Mouse (Mus musculus): ENCODE data around the gene Myh3. TPM values are rescaled to one million over a fixed set of nuclear protein-coding genes. Genes with fewer than 3 reads are reported as not detected.

Myh3 gene
- polyA plus RNA-seq, 1 experiment from 2014 or later = 0.23 TPM

DNA sequence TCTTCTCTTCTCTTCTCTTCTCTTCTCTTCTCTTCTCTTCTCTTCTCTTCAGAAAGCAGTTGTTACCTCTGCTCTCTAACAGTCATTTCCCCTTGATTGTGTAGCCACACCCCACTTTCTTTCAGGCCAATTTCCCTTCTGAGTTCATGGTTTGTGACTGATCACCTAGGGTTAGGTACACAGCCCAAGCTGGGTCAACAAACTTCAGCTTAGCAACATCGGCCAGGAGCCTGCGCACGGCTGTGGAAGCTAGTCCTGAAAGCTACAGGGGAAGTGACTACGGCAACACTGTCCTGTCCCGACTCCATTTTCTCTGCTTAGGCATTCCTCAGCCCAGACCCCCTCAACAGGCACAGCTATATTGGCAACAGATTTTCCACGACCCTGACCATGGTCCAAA, 33.1 kb upstream of the Myh3 start:
- Histone ChIP-seq H3K36me3 (replicated peaks; ENCODE audit: control insufficient read depth, insufficient read depth) (peaks cover 53% of the 10 kb centered on the region), H3K27ac (no peak overlapping the region), H3K4me2 (replicated peaks) (no peak overlapping the region), H3K4me3 (replicated peaks; ENCODE audit: low read length) (no peak overlapping the region), H3K9me3 (ENCODE audit: control insufficient read depth, low read length) (no peaks in the 10 kb centered on the region), H3K4me1 (replicated peaks; ENCODE audit: control insufficient read depth, insufficient read depth, low read length) (no peaks in the 10 kb centered on the region), H3K9ac (no peak overlapping the region), H3K27me3 (ENCODE audit: control insufficient read depth, insufficient read depth, low read length) (no peaks in the 10 kb centered on the region)
- DNase-seq (ENCODE audit: low spot score) (no peak), ATAC-seq (ENCODE audit: low FRiP score) (no peak)
- WGBS = 85% methylated on average over 6 of the region's 6 CpGs

DNA sequence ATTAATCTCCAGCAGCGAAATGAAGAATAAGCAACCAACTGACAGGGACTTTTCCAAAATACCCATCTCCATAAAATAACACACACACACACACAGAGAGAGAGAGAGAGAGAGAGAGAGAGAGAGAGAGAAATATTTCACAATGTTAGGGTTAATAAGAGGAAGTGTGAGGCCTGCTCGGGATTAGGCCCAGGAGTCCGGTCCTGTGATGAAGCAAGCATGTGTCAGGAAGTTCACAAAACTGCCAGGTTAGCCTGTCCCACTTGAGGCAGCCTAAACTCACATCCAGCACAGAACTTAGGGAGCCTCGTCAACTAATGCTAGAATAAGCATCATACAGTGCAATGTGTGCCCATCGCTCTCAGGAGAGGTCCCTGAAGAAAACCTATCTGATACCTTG, 30.9 kb upstream of the Myh3 start:
- Histone ChIP-seq H3K4me2 (replicated peaks) (no peak overlapping the region), H3K9ac (no peak overlapping the region), H3K9me3 (ENCODE audit: control insufficient read depth, low read length) (no peaks in the 10 kb centered on the region), H3K27me3 (ENCODE audit: control insufficient read depth, insufficient read depth, low read length) (no peaks in the 10 kb centered on the region), H3K36me3 (replicated peaks; ENCODE audit: control insufficient read depth, insufficient read depth) (peaks cover 31% of the 10 kb centered on the region), H3K4me1 (replicated peaks; ENCODE audit: control insufficient read depth, insufficient read depth, low read length) (0 out of 2 replicates have a peak, but pooled peaks cover 7% of the 10 kb centered on the region), H3K4me3 (replicated peaks; ENCODE audit: low read length) (no peak overlapping the region), H3K27ac (no peak overlapping the region)
- ATAC-seq (ENCODE audit: low FRiP score) (no peak), DNase-seq (ENCODE audit: low spot score) (no peak)
- WGBS = 94% methylated on average over 5 of the region's 5 CpGs

DNA sequence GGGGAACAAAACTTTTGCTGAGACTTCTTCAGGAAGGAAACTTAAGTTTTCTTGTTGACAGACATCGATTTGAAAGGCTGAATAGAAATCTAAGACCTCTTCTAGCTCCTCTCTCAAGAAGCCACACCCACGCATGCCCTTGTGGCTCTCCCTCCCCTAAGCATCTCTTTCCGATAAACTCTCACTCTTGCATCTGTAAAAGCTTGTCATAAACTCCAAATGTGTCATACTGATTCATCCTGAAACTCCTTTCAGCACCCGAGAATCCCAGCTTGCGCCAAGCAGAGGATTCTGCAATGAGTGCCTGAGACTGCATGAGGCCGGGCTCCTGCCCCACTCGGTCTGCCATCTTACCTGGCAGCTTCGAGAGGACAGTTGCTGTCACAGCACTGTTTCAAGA, 29.6 kb upstream of the Myh3 start:
- peaks cover 25% of the 10 kb centered on the region for H3K36me3 ChIP-seq (replicated peaks; ENCODE audit: control insufficient read depth, insufficient read depth)
- H3K27ac ChIP-seq = no peak overlapping the region
- DNase-seq (ENCODE audit: low spot score) = no peak
- no peak overlapping the region for H3K9ac ChIP-seq
- no peak for ATAC-seq (ENCODE audit: low FRiP score)
- H3K27me3 ChIP-seq (ENCODE audit: control insufficient read depth, insufficient read depth, low read length) = no peaks in the 10 kb centered on the region
- H3K4me2 ChIP-seq (replicated peaks) = no peak overlapping the region
- no peak overlapping the region for H3K4me3 ChIP-seq (replicated peaks; ENCODE audit: low read length)
- no peaks in the 10 kb centered on the region for H3K9me3 ChIP-seq (ENCODE audit: control insufficient read depth, low read length)
- H3K4me1 ChIP-seq (replicated peaks; ENCODE audit: control insufficient read depth, insufficient read depth, low read length) = peaks cover 12% of the 10 kb centered on the region
- WGBS = 94% methylated on average over 8 of the region's 8 CpGs

DNA sequence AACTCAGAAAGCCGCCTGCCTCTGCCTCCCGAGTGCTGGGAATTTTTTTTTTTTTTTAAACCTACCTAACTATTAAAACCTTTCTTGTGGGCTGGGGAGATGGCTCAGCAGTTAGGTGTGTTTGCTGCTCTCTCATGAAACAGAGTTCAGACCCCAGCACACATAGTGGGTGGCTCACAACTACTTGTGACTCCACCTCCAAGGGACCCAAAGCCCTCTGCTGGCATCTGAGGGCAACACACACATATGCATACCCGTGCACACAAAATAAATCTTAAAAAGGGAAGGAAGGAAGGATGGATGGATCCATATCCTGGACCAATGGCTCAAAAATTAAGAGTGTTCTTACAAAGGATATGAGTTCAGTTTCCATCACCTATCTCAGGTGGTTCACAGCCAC, 28.8 kb upstream of the Myh3 start:
- no peak overlapping the region for H3K4me2 ChIP-seq (replicated peaks)
- peaks cover 27% of the 10 kb centered on the region for H3K36me3 ChIP-seq (replicated peaks; ENCODE audit: control insufficient read depth, insufficient read depth)
- no peak overlapping the region for H3K27ac ChIP-seq
- H3K9ac ChIP-seq = no peak overlapping the region
- no peaks in the 10 kb centered on the region for H3K9me3 ChIP-seq (ENCODE audit: control insufficient read depth, low read length)
- H3K4me1 ChIP-seq (replicated peaks; ENCODE audit: control insufficient read depth, insufficient read depth, low read length) = peaks cover 18% of the 10 kb centered on the region
- ATAC-seq (ENCODE audit: low FRiP score) (no peak), DNase-seq (ENCODE audit: low spot score) (no peak)
- H3K27me3 ChIP-seq (ENCODE audit: control insufficient read depth, insufficient read depth, low read length) = no peaks in the 10 kb centered on the region
- H3K4me3 ChIP-seq (replicated peaks; ENCODE audit: low read length) = no peak overlapping the region
- 95% methylated on average over 3 of the region's 3 CpGs for WGBS

DNA sequence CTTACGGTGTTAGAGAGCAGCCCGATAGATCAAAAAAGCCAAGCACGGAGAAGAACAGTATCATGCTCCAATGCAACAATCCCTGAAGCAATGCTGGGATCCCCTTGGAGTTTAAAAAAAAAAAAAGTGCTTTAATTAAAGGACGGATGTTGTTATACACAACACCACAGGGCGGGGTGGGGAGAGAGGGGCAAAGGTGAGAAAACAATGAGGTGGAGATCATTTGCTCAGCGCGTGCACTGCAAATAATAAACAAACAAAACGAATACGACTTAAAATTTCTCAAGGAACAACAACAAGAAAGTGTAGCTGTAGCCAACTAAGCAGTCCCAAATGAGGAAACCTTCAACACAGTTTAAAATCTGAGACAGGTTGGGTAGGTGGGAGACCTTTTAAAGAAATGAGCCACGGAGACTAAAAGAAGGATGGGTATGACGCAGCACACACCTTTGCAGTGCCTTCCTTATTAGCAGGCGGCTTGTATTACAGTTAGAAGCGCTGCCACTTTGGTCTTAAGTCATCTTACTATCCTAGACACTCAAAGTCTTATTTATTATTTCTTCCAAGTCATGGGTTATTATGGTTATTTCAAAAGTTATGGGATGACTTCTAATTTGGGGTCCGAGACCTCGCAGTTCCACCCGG, 26.3 kb upstream of the Myh3 start:
- Histone ChIP-seq H3K27ac (peak overlapping the region; percentile 82), H3K4me1 (replicated peaks; ENCODE audit: control insufficient read depth, insufficient read depth, low read length) (peaks cover 18% of the 10 kb centered on the region), H3K36me3 (replicated peaks; ENCODE audit: control insufficient read depth, insufficient read depth) (peaks cover 31% of the 10 kb centered on the region), H3K27me3 (ENCODE audit: control insufficient read depth, insufficient read depth, low read length) (no peaks in the 10 kb centered on the region), H3K4me3 (replicated peaks; ENCODE audit: low read length) (peak overlapping the region; percentile 92), H3K4me2 (replicated peaks) (peak overlapping the region; percentile 67), H3K9ac (peak overlapping the region; percentile 78), H3K9me3 (ENCODE audit: control insufficient read depth, low read length) (no peaks in the 10 kb centered on the region)
- ATAC-seq (ENCODE audit: low FRiP score) (peak; percentile 55), DNase-seq (ENCODE audit: low spot score) (no peak)
- 11% methylated on average over 16 of the region's 16 CpGs for WGBS

DNA sequence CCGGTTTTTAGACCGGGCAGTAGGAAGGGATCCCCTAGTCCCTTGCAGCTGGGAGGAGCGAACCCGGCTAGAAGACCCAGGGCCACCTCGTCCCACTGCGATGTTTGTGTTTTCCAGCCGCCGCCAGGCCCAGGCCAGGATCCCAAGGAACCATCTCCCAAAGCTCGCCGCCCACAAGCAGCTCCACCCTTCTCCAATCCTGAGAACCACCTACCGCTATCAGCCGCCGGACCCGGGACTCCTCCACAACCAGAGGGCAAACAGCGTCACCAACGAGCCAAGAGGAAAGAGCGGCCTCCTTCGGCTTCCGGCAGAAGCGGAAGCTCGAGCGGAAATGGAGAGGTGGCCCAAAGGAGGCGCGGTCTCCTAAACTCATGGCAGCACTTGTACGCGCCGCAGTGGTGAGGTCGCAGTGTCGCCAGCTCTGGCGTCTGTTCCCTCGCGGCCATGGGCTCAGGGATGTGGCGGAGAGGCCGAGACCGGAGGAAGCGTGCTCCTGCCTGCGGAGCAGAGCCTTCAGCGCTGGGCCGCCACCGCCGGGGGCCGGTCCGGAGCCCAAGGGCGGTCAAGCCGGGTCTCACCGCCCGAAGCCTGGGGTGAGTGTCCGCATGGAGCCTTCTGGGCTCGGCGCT, 25.7 kb upstream of the Myh3 start, which contains the start of the genes Adprm and Sco1:
Gene Adprm (minus strand): TSS at position 274 of the 632 bp plus-strand sequence.
Gene Sco1 (plus strand): TSS at position 350 of the 632 bp plus-strand sequence.
- WGBS = under 1% methylated on average over 50 of the region's 50 CpGs
- Histone ChIP-seq H3K9me3 (ENCODE audit: control insufficient read depth, low read length) (no peaks in the 10 kb centered on the region), H3K4me3 (replicated peaks; ENCODE audit: low read length) (peak within 1 kb of the TSS; percentile 92), H3K36me3 (replicated peaks; ENCODE audit: control insufficient read depth, insufficient read depth) (peaks cover 38% of the 10 kb centered on the region), H3K9ac (peak within 1 kb of the TSS; percentile 78), H3K27me3 (ENCODE audit: control insufficient read depth, insufficient read depth, low read length) (no peaks in the 10 kb centered on the region), H3K4me1 (replicated peaks; ENCODE audit: control insufficient read depth, insufficient read depth, low read length) (peaks cover 18% of the 10 kb centered on the region), H3K27ac (peak within 1 kb of the TSS; percentile 82), H3K4me2 (replicated peaks) (peak within 1 kb of the TSS; percentile 67)
- ATAC-seq (ENCODE audit: low FRiP score) = peak; percentile 94
- peak; percentile 85 for DNase-seq (ENCODE audit: low spot score)

DNA sequence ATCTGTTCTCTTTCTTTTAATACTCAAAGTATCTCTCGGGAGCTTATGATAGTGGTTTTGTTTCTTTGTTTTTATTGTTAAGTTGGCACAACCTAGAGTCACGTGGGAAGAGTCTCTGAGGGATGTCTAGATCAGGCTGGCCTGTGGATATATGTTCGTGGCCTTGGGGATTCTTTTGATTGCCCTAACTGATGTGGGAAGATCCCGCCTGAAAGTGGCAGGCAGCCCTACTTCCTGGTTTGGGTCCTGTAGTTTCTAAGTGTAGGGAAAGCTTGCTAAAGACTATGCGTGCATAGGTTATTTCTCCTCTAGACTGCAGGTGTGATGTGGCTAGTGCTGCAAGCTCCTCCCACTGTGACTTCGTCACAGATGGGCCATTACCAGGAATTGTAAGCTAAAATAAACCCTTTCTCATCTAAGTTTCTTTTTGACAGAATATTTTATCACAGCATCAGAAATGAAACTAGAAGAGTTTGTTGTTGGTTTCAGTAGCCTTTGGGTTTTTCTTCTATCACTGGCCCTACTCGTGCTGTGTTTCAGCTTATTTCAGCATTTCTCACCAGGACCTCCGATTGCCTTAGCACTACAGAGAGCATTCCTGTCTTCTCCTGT, 23.2 kb upstream of the Myh3 start:
- no peaks in the 10 kb centered on the region for H3K27me3 ChIP-seq (ENCODE audit: control insufficient read depth, insufficient read depth, low read length)
- ATAC-seq (ENCODE audit: low FRiP score) = no peak
- DNase-seq (ENCODE audit: low spot score) = no peak
- H3K36me3 ChIP-seq (replicated peaks; ENCODE audit: control insufficient read depth, insufficient read depth) = peaks cover 55% of the 10 kb centered on the region
- no peaks in the 10 kb centered on the region for H3K9me3 ChIP-seq (ENCODE audit: control insufficient read depth, low read length)
- peaks cover 18% of the 10 kb centered on the region for H3K4me1 ChIP-seq (replicated peaks; ENCODE audit: control insufficient read depth, insufficient read depth, low read length)
- no peak overlapping the region for H3K4me3 ChIP-seq (replicated peaks; ENCODE audit: low read length)
- no peak overlapping the region for H3K27ac ChIP-seq
- 91% methylated on average over 8 of the region's 8 CpGs for WGBS
- H3K4me2 ChIP-seq (replicated peaks) = no peak overlapping the region
- H3K9ac ChIP-seq = no peak overlapping the region

DNA sequence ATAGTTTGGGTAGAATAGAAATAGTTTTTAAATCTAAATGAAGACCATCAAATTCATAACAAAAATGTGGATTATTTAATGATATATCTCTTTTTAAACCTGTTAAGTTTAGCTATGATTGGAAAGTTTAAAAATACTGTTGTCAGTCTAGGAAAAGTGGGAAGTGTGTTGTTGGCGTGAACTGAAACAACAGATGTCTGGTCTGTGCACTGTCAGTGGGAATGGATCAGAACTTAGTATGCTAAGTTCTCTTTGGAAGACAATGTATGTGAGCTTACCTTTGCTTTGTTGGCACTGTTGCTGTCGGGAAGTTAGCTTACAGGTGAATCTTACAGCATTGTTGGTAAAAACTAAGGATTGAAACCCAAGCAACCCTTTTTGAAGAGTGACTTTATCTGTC, 16.8 kb upstream of the Myh3 start:
- Histone ChIP-seq H3K9me3 (ENCODE audit: control insufficient read depth, low read length) (no peaks in the 10 kb centered on the region), H3K4me3 (replicated peaks; ENCODE audit: low read length) (no peak overlapping the region), H3K27ac (no peak overlapping the region), H3K4me1 (replicated peaks; ENCODE audit: control insufficient read depth, insufficient read depth, low read length) (no peaks in the 10 kb centered on the region), H3K36me3 (replicated peaks; ENCODE audit: control insufficient read depth, insufficient read depth) (peaks cover 88% of the 10 kb centered on the region), H3K4me2 (replicated peaks) (no peak overlapping the region), H3K9ac (no peak overlapping the region), H3K27me3 (ENCODE audit: control insufficient read depth, insufficient read depth, low read length) (no peaks in the 10 kb centered on the region)
- DNase-seq (ENCODE audit: low spot score) (no peak), ATAC-seq (ENCODE audit: low FRiP score) (no peak)
- WGBS = 92% methylated on average over 2 of the region's 2 CpGs

DNA sequence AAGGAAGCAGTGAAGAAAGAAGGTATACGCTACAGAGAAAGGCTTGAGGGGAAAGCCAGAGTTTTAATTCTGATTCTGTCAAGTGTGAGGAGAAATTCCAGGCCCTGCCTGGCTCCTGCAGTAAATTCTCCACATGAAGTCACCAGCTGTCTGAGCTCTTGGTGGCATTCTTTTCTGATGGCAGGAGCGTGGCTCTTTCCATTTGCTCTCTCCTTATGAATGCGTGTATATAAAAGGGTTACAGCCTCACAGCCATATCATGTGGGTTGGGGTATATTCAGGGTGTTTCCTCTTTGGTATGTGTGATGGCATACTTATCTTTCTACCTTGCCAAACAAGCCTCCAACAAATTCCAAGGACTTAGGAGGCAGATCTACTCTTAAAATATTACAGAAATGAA, 15.4 kb upstream of the Myh3 start:
- peaks cover 82% of the 10 kb centered on the region for H3K36me3 ChIP-seq (replicated peaks; ENCODE audit: control insufficient read depth, insufficient read depth)
- no peaks in the 10 kb centered on the region for H3K27me3 ChIP-seq (ENCODE audit: control insufficient read depth, insufficient read depth, low read length)
- H3K4me3 ChIP-seq (replicated peaks; ENCODE audit: low read length) = no peak overlapping the region
- 93% methylated on average over 3 of the region's 3 CpGs for WGBS
- no peak overlapping the region for H3K4me2 ChIP-seq (replicated peaks)
- no peak for DNase-seq (ENCODE audit: low spot score)
- H3K4me1 ChIP-seq (replicated peaks; ENCODE audit: control insufficient read depth, insufficient read depth, low read length) = no peaks in the 10 kb centered on the region
- H3K9me3 ChIP-seq (ENCODE audit: control insufficient read depth, low read length) = no peaks in the 10 kb centered on the region
- no peak overlapping the region for H3K27ac ChIP-seq
- no peak overlapping the region for H3K9ac ChIP-seq
- ATAC-seq (ENCODE audit: low FRiP score) = no peak

Data from hindbrain, embryonic 14.5 days (tissue).